Mouse (Mus musculus): ENCODE measurements around the gene Chrna7.

Chrna7 gene

DNA sequence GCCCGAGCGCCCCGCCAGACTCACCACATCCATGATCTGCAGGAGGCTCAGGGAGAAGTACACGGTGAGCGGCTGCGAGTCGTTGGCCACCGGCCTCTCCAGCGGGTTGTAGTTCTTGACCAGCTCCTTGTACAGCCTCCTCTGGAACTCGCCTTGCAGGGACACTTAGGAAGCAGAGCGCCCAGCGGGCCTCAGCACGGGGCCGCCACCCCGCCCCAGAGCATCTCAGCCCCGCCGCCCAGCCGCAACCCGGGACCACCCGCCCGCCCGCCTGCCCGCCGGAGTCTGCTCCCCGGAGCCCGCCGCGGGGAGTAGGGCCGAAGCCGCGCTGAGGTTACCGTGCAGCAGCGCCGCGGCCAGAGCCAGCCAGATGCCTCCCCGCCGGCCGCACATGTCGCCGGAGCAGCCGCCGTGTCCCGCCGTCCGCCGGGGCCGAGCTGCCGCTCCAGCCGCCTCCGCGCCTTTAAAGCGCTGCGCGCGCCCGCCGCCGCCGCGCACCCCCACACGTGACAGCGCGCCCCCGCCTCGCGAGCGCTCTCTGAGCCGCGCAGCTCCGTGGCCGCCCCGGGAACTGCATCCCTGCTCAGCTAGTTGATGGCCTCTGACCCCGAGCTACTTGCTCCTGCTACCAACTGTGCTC, at the start of gene Chrna7:
Chrna7 (minus strand) TSS at position 486 of the 640 bp plus-strand sequence.
- peak; percentile 91 for DNase-seq

DNA sequence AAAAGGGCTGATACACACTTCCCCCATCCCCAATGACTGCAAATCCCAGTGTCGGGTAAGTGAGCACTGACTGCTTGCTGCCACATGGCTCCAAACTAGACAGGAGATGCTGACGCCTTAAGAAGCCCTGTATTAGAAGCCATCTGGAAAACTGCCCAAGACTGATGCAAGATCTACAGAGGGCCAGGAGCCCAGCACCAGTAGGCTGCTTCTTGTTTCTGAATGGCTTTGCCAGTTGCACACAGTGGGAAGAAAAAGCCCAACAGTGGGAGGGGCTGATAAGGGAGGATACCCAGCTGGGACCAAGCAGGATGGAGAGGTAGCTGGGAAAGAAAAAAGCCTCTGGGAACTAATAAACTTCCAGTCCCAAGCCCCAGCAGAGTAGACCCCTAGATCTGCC, 37.0 kb upstream of the Chrna7 start:
- no peak for DNase-seq

DNA sequence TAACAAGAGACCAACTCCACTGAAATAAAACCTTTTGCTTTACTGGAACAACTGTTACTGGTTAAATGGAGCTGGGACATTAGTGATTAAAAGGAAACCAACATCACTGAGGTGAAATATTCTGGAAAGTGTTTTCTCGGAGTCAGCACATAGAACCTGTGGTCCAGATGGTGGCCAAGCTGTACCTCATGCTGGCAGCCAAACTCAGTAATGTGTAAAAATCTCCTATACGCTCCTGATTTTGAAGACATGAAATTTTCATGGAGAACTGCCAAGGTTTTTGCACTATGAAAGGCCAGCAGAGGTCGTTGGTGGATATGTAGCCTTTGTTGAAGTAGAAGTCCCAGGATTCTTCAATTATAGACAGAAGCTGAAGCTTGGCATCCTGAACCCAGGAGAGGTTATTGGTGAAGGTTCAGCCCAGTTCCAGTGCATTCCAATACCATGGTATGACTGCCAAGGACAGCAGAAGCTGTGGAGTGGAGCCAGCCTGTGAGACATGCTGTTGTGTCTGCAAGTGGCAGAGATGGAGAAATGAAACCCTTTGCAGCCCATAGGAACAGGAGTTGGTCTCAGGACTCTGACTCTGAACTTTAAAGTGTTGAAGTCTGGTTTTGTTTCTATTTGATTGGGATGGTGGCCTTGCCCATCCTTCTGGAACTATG, 25.6 kb upstream of the Chrna7 start:
- no peak for DNase-seq

DNA sequence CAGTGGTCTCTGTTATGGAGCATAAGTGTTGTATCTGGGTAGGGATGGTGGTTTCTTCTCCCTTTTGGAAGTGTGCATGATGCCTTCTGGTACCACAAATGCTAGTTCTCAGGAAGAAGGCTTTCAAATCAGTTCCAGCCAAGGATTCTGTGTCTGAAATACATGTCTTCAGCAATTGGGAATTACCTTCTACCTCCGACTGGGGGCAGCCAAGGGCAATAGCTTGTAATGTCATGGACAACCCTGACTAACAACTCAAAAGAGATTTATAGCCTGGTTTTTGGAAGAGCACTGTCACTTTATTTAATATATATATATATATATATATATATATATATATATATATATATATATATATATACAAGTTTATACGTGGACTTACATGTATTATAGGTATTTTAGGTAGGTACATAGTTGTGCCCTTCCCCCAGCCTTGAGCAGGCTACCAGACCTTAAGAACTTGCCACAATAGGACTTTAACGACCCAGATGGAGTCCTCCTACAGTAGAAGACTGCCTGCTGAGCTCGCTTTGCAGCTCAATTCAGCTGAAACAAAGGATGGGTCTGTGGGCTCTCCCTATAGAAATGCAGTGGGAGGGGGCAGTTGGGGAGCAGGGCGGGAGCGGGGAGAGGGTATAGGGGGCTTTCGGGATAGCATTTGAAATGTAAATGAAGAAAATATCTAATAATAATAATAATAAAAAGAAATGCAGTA, 12.9 kb upstream of the Chrna7 start:
- DNase-seq = no peak

DNA sequence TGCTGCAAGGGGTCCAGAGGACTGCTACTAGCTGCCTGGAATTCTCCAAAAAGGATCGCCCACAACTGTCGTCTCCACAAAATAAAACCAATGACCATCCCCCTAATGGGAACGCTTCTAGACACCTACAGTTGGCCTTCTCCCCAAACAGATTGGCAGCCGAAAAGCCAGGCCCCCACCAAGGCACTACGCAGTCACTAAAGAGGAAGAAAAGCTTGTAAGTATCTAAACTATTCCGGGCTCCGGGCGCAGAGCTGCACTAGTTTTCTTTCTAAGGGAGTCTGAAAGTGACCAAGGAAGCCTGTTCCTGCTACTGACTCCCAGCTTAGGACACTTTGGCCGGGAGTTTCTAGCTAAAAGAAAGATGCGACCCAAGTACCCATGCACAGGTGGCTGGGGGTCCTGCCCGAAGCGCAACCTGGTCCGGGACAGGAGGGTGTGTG, 707 bp downstream of the Chrna7 start:
- DNase-seq = no peak

DNA sequence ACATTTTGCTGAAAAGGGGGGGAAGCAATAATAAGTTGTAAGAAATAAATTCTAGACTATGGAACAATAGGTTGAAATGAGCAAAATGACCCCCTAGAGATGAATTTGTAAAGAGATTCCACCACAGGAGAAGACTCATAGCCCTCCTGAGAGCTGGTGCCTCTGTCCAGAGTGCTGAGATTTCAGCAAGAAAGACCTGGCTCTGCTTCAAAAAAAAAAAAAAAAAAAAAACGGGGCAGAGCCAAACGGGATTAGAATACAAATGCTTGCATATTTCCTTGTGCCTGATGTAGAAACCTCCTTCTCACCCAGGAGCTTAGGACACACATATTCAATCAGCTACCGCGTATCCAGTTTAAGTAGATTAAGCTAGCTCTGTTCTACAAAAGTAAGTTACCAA, 2.9 kb downstream of the Chrna7 start:
- DNase-seq = peak; percentile 40

DNA sequence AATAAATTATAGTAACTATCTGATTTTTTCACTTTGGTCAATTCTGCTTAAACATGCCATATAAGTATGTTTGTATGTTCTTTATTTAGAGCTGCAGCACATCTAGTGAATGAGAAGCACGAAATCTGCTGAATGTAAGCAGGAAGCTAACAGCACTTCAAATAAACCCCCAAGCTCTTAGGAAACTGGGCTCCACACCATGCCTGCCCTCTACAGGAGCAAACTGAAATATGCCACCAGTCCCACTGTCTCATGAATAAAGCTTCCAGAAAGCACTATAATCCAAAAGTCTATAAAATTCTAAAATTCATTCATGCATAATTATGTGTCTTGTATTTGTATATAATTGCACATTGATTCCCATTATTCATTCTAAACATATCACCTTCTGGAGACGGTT, 5.2 kb downstream of the Chrna7 start:
- DNase-seq = no peak

DNA sequence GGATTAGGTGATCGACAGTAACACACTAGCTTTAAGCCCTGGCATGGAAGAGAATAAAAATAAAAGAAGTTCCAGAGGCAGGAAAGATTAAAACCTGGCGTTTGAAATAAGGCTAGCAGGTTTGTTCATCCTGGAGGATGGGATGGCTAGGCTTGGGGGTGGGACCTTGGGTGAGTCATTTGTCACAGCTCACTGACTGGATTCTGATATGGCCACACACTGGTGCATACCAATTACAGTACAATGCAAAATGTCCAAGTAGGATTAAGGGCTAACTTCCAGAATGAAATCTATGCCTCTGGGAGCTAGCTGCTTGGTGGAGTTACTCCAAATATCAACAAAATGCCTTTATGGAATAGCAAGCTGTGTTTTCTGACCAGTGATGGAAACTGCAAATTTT, 16.8 kb downstream of the Chrna7 start:
- no peak for DNase-seq

DNA sequence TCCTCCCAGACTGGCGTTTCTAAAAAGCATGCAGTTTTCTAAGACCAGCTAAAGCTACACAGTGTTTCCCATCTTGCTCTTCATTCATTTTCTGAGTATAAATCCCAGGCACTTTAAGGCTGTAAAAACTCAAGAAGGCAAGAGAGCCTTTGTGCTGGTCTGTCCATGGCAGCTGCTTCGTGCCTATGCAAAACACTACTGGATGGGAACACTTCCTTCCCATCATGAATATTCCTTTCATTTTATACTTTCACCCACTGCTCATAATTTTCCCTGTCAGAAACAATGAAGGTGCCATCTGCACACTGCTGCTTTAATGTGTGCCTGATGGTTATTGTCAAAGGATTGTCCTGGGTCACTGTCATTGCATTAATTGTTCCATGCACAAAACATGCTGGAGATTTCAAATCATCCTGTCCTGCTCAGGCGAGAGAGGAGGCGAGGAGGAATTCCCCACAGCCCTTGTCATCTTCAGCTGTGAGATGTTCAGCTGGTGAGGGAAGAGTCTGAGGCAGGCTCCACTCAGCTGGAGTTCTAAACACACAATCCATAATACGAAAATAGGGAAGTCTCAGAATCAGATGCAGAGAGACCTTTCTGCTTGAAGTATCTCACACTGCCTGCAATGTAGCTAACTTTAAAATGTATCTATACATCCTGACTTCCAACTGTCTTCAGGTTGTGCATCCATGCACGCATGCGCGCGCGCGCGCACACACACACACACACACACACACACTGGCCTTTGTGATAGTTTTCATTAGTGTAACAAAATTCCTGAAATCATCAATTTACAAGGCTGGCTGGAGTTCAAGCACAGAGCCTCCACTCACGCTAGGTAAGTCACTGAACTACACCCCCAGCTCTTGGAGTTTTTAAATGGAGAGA, 22.5 kb downstream of the Chrna7 start:
- peak; percentile 69 for DNase-seq

DNA sequence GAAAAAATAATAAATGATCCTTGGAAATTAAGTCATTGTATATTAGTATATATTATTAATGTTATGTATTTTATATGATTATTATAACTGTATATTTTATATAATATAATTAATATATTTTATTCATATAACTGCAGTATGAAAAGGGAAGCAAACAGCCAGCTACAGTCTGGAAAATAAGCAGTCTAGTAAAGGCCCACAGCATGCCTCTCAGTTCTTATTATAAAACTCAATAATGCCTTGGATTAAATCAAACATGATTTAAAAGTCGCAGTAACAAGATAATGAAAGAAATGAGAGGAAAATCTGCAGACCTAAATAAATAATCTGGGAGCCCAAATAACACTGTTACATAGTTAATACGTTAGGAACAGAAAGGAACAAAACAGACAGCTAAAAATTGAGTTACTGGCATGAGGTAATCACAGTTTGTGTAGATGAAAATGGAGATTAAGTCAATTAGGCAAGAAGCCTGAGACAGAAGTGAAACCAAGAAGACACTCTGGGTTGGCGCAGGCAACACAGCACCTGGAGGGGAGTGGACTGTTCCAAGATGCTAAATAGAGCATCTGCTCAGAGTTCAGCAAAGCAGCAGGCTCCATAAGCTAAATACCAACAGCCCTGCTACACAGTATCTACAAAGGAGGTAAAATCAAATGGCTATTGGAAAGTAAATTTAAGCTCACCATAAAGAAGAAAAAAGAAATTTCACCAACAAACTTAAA, 42.1 kb downstream of the Chrna7 start:
- no peak for DNase-seq

DNA sequence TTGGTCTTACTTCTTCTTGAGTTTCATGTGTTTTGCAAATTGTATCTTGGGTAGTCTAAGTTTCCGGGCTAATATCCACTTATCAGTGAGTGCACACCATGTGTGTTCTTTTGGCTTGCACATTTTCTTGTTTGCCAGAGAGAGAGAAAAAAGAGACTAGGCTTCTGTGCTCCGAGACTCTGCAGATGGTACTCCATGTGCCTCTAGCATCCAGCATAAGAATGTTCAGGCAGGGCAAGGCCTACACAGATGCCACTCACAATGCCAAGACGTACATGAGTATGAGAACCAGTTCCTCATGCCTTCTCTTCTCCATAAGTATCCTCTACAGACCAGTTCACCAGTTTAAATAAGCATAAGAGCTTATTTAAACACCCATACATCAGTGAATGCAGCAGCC, 47.8 kb downstream of the Chrna7 start:
- no peak for DNase-seq

DNA sequence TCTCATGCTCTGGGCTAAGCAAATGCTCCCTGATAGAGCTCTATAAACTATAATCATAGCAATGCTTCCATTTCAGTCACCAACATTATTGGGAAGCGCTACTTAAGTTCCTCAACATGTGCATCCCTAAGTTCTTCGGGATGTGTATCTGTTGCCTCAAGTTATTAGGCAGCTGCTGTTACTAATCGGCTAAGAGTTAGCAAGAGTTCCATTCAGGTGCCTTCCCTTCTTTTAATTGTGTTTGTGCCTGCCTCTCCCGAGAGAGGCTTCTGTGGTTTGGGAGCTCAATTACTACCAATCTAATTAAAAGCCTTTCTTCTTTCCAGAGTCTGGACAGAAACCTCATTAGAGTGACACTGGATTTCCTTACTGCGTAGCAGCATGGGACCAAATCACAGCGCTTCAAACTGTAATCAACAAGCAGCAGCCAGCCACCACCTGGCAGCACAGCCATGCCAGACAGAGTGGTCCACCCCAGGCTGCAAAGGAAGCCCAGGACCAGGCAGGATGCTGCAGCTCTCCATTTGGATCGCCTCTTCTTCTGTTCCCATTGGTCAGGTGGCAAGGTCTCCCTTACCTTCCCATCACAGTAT, 50.0 kb downstream of the Chrna7 start:
- peak; percentile 74 for DNase-seq

DNA sequence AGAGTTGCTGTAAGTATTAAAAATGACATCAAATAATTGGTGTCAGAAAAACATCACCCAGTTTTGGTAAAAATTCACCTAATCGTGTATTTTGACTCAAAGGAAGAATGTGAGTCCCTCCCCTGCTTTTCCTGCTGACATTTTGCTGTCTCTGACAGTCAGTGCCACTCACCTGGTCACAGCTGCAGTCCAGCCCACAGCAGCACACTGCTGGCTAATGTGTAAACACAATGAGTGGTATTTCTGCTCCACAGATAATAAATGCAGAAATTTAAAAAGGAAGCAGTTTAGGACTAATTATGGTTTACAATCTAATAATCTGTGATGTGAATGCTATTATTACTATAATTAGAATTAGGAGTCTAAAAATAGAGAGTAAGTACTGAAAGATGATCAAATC, 59.1 kb downstream of the Chrna7 start:
- DNase-seq = no peak

DNA sequence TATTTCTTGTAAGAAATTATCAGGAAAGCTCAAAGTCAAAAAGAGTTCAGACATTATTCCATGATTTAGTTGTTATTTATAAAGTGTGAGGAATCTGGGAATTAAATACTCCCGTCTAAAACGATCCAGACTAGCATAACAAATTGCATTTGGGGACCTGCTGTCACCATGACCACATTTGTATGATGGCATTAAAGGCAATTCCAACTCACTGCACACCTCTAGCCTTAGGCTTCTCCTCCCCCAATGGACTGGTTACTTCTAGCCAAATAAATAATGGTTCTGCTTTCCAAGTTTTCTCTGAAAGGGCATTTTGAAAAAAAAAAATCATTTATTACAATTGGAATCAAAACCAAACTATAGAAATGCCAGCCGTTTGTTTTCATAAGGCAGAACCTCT, 63.6 kb downstream of the Chrna7 start:
- peak; percentile 11 for DNase-seq

DNA sequence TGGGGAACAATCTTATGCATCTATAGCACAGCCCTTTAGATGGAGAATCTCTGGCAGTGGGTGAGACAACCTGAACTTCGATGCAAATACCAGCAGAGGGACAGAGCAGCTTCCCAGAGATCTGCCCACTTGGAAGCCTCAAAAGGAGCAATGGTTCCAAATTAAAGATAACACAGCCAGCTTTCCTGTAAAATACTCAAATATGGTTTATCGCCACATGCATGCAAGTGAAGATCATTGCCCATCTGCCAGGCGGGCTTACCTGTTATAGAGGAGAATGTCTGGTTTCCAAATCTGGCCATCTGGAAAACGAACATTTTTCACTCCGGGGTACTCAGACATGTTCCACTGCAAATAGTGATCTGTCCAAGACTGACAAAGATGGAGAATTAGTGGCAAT, 64.0 kb downstream of the Chrna7 start:
- no peak for DNase-seq

DNA sequence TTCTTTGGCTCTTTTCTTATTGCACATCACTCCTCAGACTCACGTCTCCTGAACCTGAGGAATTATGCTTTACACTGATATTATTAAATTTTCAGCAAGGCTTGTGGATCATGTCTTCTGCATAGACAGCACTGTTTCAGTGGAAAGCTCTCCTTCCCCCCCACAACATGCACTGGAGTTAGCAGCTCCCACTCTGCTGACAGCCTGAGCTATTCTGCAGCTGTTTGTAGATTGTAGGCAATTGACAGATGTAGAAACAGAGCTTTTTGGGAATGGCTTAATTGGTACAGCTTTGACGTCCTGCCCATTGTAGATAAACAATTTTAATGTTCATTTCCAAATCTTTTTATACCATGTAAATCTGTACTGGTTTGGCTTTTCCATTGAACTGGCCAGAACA, 89.8 kb downstream of the Chrna7 start:
- DNase-seq = no peak

DNA sequence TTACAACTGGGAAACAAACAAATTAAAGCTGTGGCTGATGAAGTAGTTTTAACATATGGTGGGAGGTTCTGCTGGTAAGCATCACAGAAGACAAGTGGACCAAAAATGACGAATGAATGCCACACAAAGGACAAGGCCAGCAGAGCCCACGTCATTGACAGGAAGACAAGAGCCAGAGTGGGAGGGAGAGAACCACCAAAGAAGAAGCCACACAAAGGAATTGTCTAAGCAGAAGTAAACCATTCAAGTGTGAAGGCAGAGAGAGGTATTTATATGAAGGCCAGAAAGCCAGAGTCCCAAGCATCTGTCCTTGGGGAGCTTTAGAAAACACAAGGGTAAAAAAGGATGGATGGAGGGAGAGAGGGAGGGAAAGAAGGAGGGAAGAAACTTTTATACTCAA, 98.7 kb downstream of the Chrna7 start:
- peak; percentile 56 for DNase-seq

DNA sequence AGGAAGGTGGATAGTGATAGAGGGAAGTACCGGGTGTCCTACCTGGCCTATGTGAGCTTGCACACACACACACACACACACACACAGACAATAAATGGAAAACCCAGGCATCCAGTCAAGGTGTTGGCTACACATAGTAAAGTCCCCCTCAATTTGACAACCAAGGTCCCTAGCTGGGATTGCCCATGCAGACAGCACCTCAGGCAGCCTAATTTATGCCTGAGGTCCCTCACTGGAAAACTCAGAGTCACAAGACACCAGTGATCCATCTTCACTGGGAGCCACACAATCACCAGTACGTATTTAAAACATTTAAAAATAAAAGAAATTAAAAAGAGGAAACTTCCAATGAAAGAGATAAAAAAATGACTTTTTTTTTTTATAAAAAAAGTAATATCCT, 99.1 kb downstream of the Chrna7 start:
- no peak for DNase-seq

DNA sequence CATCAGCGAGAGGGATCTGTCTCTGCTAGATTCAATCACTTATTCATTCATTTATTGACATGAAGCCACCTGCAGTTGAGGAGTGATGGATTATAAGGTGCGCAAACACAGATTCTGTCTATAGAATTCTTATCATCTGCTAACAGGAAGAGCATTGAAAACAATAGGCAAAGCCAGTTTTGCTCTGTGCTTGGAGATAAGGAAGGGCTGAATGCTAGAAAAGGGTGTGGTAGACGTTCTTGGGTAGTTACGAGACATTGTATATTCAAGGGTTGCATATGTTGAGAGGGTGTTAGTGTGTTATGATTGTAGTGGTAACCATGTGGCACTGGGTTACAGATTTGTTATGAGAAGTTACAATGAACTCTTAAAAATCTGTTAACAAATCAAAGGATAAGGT, 103.0 kb downstream of the Chrna7 start:
- no peak for DNase-seq

DNA sequence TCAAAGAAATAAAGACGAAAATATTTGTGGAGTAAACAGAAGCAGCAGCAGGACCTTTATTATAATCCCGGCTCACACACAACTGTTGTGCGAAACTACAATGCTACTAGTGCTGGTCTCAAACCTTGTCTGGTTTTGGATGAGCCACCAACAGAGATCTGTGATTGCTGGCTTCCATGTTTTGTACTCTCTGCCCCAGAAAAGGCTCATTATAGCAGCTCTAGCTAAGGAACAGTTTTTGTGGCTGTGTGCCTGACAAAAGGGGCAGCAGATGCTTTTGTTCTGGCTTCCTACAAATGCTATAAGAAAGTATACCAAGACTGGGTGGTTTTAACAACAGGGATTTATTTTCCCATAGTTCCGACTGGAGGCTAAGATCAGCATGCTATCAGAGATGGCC, 126.4 kb downstream of the Chrna7 start:
- no peak for DNase-seq

DNA sequence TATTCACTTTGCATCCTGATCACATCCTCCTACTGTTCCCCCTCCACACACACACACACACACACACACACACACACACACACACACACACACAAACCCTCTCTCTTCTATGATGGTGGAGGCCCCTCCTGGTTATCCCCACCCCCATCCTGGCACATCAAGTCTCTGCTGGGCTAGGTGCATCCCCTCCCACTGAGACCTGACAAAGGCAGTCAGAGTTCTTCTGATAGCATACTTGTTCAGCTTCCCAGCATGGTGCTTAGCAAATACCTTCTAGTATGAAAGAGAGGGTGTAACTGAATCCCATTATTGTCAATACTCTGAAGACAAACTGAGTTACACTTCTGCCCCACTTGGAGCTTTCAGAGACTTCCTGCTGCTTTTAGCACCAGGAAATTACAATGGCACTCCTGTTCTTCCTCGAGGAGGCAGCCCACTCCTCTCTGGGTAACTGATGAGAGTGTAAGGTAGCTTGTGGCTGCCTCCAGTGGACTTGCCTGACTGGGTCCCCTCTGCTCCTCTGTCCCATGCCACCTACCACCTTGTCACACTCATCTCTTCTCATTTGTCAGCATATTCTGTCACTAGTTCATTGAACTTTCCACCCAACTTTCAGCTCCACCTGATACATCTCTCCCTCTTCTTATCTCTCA, 127.9 kb downstream of the Chrna7 start:
- peak; percentile 4 for DNase-seq

DNA sequence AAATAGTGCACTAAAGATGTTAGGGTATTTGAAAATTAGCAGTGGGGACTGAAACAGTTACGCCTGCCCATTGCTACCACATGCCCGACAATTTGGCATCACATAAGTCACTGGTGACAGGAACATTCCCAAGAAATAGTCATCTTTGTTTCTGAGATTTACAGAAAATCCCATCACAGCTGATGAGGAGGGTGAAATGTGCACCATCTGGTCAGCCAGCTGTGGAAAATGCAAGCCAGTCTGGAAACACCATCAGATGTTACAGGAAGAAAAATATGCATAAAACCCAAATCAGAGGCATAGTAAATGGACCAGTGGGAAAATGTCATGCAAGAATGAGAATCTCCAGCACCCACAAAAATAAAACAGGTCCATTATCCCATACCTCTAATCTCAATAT, 151.4 kb downstream of the Chrna7 start:
- no peak for DNase-seq

All from retina, postnatal 1 day (tissue).